In the genomic region with DNA sequence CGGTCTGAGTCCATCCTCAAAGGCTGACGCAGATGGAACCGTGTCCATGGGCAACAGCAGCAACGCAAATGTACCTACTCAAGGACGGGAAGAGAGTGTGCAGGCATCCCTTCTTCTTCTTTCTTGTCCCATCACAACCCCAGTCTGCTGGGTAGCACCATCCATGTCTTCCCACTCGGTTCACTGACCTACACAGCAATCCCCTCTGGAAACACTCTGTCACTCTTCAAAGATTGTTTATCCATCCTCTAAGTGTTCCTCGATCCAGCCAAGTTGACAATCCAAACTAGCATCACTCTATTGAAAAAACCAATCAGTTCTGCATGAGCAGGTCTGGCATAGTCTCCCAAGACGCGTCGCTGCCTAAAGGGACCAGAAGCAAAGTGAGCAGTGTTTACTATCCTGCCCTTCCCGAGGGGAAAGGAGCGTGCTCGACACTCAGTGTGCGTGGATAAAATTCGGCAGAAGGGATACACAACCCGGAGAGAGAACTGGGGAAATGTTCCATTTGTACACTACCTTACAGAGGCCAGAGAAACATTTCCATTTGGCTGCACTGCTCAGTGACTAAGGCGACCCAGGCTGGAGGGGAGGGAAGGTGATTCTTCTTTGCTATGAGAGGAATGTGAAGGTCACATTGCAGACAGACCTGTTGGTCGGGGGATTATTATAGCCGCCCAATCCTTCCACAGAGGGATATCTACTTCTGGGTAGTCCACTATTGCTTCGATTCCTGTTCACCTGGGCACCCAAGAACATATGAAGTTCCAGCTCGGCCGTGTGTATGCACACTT, we compare ENCODE assay signal across 27 mouse cellular contexts. TPM values are rescaled to one million over a fixed set of nuclear protein-coding genes. Genes with fewer than 3 reads are reported as not detected.
DNase-seq lines count a peak whose midpoint lies in the region; ATAC-seq lines count a peak whose summit lies in the region.
"Had no signal": no experiment of that assay in that cellular context is flagged by ENCODE, and none has a peak within 500 bp of the region (broad histone marks: within the 10 kb centered on the region; RNA-seq: fewer than 3 reads in every experiment).

No protein-coding gene starts in this region.

- H3K4me2 ChIP-seq in embryonic facial prominence, embryonic 14.5 days (ENCODE audit: low read depth, low read length): no peak overlapping the region
- H3K4me2 ChIP-seq in kidney, embryonic 15.5 days: peak overlapping the region; percentile 16; the same call in 1 of the 2 replicates
- H3K4me2 ChIP-seq: embryonic facial prominence, embryonic 13.5 days; forebrain, embryonic 13.5 days; heart, embryonic 12.5 days; hindbrain, embryonic 12.5 days had no signal

- H3K36me3 ChIP-seq in embryonic facial prominence, embryonic 14.5 days (ENCODE audit: control insufficient read depth, insufficient read depth, low read length): no peaks in the 10 kb centered on the region
- no peaks in the 10 kb centered on the region for H3K36me3 ChIP-seq in embryonic facial prominence, embryonic 10.5 days (replicated peaks)
- H3K36me3 ChIP-seq in kidney, embryonic 15.5 days: no peaks in the 10 kb centered on the region
- H3K36me3 ChIP-seq in megakaryocyte, embryonic 14.5 days (replicated peaks; ENCODE audit: low read length): no peaks in the 10 kb centered on the region
- H3K36me3 ChIP-seq: embryonic facial prominence, embryonic 13.5 days; G1E; heart, embryonic 12.5 days; hindbrain, embryonic 12.5 days had no signal

- 81% methylated on average over 22 of the region's 22 CpGs for whole genome bisulfite sequencing in embryonic facial prominence, embryonic 14.5 days
- 89% methylated on average over 22 of the region's 22 CpGs for WGBS in embryonic facial prominence, embryonic 10.5 days
- 71% methylated on average over 22 of the region's 22 CpGs for WGBS in kidney, embryonic 15.5 days

- peaks cover 2% of the 10 kb centered on the region; the same call in 1 of the 2 replicates for H3K4me1 ChIP-seq in embryonic facial prominence, embryonic 14.5 days (ENCODE audit: control insufficient read depth, insufficient read depth, low read length)
- H3K4me1 ChIP-seq in embryonic facial prominence, embryonic 10.5 days: no peaks in the 10 kb centered on the region
- H3K4me1 ChIP-seq in kidney, embryonic 15.5 days: peaks cover 27% of the 10 kb centered on the region
- no peaks in the 10 kb centered on the region for H3K4me1 ChIP-seq in megakaryocyte, embryonic 14.5 days
- H3K4me1 ChIP-seq: embryonic facial prominence, embryonic 13.5 days; forebrain, embryonic 13.5 days had no signal

- no peak overlapping the region for H3K9ac ChIP-seq in embryonic facial prominence, embryonic 14.5 days (ENCODE audit: low read depth, low read length)
- no peak overlapping the region for H3K9ac ChIP-seq in kidney, embryonic 15.5 days
- H3K9ac ChIP-seq: embryonic facial prominence, embryonic 13.5 days; forebrain, embryonic 13.5 days; forebrain, postnatal 0 days; heart, embryonic 12.5 days; hindbrain, embryonic 12.5 days had no signal

- H3K27me3 ChIP-seq in embryonic facial prominence, embryonic 14.5 days (replicated peaks; ENCODE audit: control insufficient read depth, insufficient read depth, low read length): no peaks in the 10 kb centered on the region
- no peaks in the 10 kb centered on the region for H3K27me3 ChIP-seq in embryonic facial prominence, embryonic 10.5 days (replicated peaks; ENCODE audit: low read depth, poor library complexity, severe bottlenecking)
- no peaks in the 10 kb centered on the region for H3K27me3 ChIP-seq in kidney, embryonic 15.5 days
- H3K27me3 ChIP-seq in megakaryocyte, embryonic 14.5 days (replicated peaks): peaks cover 4% of the 10 kb centered on the region
- H3K27me3 ChIP-seq: embryonic facial prominence, embryonic 13.5 days; forebrain, embryonic 13.5 days; heart, embryonic 12.5 days; hindbrain, embryonic 12.5 days had no signal

- H3K27ac ChIP-seq in embryonic facial prominence, embryonic 14.5 days (replicated peaks; ENCODE audit: low read depth, low read length): no peak overlapping the region
- H3K27ac ChIP-seq in embryonic facial prominence, embryonic 10.5 days (replicated peaks): no peak overlapping the region
- peak overlapping the region; percentile 70 for H3K27ac ChIP-seq in kidney, embryonic 15.5 days
- H3K27ac ChIP-seq: embryonic facial prominence, embryonic 13.5 days; forebrain, embryonic 13.5 days; gastrocnemius, adult 2 months; hindbrain, embryonic 12.5 days had no signal

- no peak overlapping the region for H3K4me3 ChIP-seq in embryonic facial prominence, embryonic 14.5 days (ENCODE audit: low read depth, low read length)
- H3K4me3 ChIP-seq in embryonic facial prominence, embryonic 10.5 days: no peak overlapping the region
- no peak overlapping the region for H3K4me3 ChIP-seq in kidney, embryonic 15.5 days (replicated peaks)
- peak overlapping the region; percentile 10 for H3K4me3 ChIP-seq in megakaryocyte, embryonic 14.5 days (replicated peaks)
- H3K4me3 ChIP-seq: embryonic facial prominence, embryonic 13.5 days; forebrain, embryonic 13.5 days; gastrocnemius, adult 2 months; heart, embryonic 12.5 days; hindbrain, embryonic 12.5 days had no signal

- peaks cover 4% of the 10 kb centered on the region; the same call in 1 of the 2 replicates for H3K9me3 ChIP-seq in embryonic facial prominence, embryonic 14.5 days (ENCODE audit: control insufficient read depth, low read length)
- H3K9me3 ChIP-seq in embryonic facial prominence, embryonic 10.5 days: 0 out of 2 replicates have a peak, but pooled peaks cover 2% of the 10 kb centered on the region
- H3K9me3 ChIP-seq in kidney, embryonic 15.5 days (replicated peaks): no peaks in the 10 kb centered on the region
- no peaks in the 10 kb centered on the region for H3K9me3 ChIP-seq in megakaryocyte, embryonic 14.5 days
- H3K9me3 ChIP-seq: embryonic facial prominence, embryonic 13.5 days; forebrain, embryonic 13.5 days; G1E; heart, embryonic 12.5 days; hindbrain, embryonic 12.5 days had no signal

- peak; percentile 26; the same call in 1 of the 2 replicates for ATAC-seq in embryonic facial prominence, embryonic 14.5 days (ENCODE audit: low read depth)
- ATAC-seq in kidney, embryonic 15.5 days (replicated peaks; ENCODE audit: low FRiP score): peak; percentile 73; the same call in 1 of the 2 replicates
- no peak for ATAC-seq in megakaryocyte, adult 5-6 weeks (ENCODE audit: poor library complexity, severe bottlenecking)
- ATAC-seq: CD4-positive, CD25-positive, alpha-beta regulatory T cell, adult 4 months; forebrain, embryonic 13.5 days; forebrain, postnatal 0 days had no signal

- DNase-seq in embryonic facial prominence, embryonic 14.5 days (ENCODE audit: low spot score): no peak
- DNase-seq in embryonic facial prominence, embryonic 10.5 days (ENCODE audit: low spot score): no peak
- no peak for DNase-seq in kidney, postnatal 25 days
- peak; percentile 2 for DNase-seq in retina, postnatal 7 days (ENCODE audit: low read depth, low spot score)
- DNase-seq in c-Kit-positive CD71-positive TER-119-positive erythroid progenitor cells, embryonic 14.5 days (ENCODE audit: low spot score): no peak
- DNase-seq: adrenal gland, postnatal 10 days; B cell, adult 2 months; cerebellum, adult 11-12 months; cerebellum, adult 9-10 months; cerebellum, postnatal 25 days; forebrain, postnatal 0 days; gastrocnemius, adult 2 months; gastrocnemius, postnatal 25 days; heart, postnatal 36 days had no signal

RNA-seq across cellular contexts. Expression of gene Tmem174, which starts 10.8 kb away (rescaled TPM):
- not detected in 2 replicates for polyA plus RNA-seq in embryonic facial prominence, embryonic 14.5 days (2014; fragmentation: Nextera tagmentation; extraction: Ambion mirVana)
- polyA plus RNA-seq in embryonic facial prominence, embryonic 10.5 days (2016; fragmentation: Nextera tagmentation; extraction: Ambion mirVana): not detected in 2 replicates
- polyA plus RNA-seq in kidney, embryonic 15.5 days (2015; fragmentation: Nextera tagmentation; extraction: Ambion mirVana): 21.1 and 22.4 TPM in 2 replicates
- polyA plus RNA-seq in megakaryocyte, embryonic 14.5 days (2012; ENCODE audit: insufficient read depth, low replicate concordance): not detected in 2 replicates
- not detected in 2 replicates for total RNA-seq in megakaryocyte, adult 5-6 weeks (2015)
- total RNA-seq in megakaryocyte, adult 5-6 weeks (2017): 0.11 TPM in 1 of 2 replicates, not detected in the other
- total RNA-seq: adrenal gland, postnatal 10 days; gastrocnemius, adult 2 months; gastrocnemius, postnatal 25 days; granulocyte monocyte progenitor cell, adult 5-6 weeks; heart, adult 8-10 months; heart, postnatal 36 days had no signal
- polyA plus RNA-seq: brain, embryonic 14.5 days; CD4-positive, CD25-positive, alpha-beta regulatory T cell, adult 4 months; embryonic facial prominence, embryonic 13.5 days; forebrain, embryonic 13.5 days; forebrain, postnatal 0 days; G1E; heart, embryonic 12.5 days; heart, embryonic 16.5 days; hindbrain, embryonic 12.5 days had no signal

RNA-seq across cellular contexts. Expression of gene Tmem171, which starts 46.7 kb away (rescaled TPM):
- polyA plus RNA-seq in embryonic facial prominence, embryonic 14.5 days (2014; fragmentation: Nextera tagmentation; extraction: Ambion mirVana): 0.35 and 0.57 TPM in 2 replicates
- polyA plus RNA-seq in embryonic facial prominence, embryonic 10.5 days (2016; fragmentation: Nextera tagmentation; extraction: Ambion mirVana): not detected in 2 replicates
- polyA plus RNA-seq in kidney, embryonic 15.5 days (2015; fragmentation: Nextera tagmentation; extraction: Ambion mirVana): 6.5 and 8.0 TPM in 2 replicates
- not detected in 2 replicates for polyA plus RNA-seq in megakaryocyte, embryonic 14.5 days (2012; ENCODE audit: insufficient read depth, low replicate concordance)
- total RNA-seq in megakaryocyte, adult 5-6 weeks (2015): not detected in 2 replicates
- 0.45 TPM in 1 of 2 replicates, not detected in the other for total RNA-seq in megakaryocyte, adult 5-6 weeks (2017)
- total RNA-seq: forebrain, postnatal 0 days; granulocyte monocyte progenitor cell, adult 5-6 weeks had no signal
- polyA plus RNA-seq: brain, embryonic 14.5 days; CD4-positive, CD25-positive, alpha-beta regulatory T cell, adult 4 months; forebrain, embryonic 13.5 days; forebrain, postnatal 0 days; G1E had no signal

Comparison
In these comparisons a context has a peak if more than half of its experiments do, and no peak if none do; other contexts are left out.
1. RNA of gene Tmem174, which starts 10.8 kb away (polyA plus RNA-seq): 21.1 to 22.4 TPM in kidney, embryonic 15.5 days; not detected in embryonic facial prominence, embryonic 14.5 days, not detected in embryonic facial prominence, embryonic 10.5 days and not detected in megakaryocyte, embryonic 14.5 days; every median in the first group is over 10 times any median in the second.